Mouse (Mus musculus): ENCODE data around the gene Gm6525. TPM values are rescaled to one million over a fixed set of nuclear protein-coding genes. Genes with fewer than 3 reads are reported as not detected.

Gm6525 gene
- polyA plus RNA-seq, 1 experiment from 2014 or later = 1.5 TPM

- H3K4me1 ChIP-seq = peaks cover 12% of the 10 kb centered on the region; the same call in 1 of the 2 replicates
- peak overlapping the region; percentile 94 for H3K4me2 ChIP-seq
- no peaks in the 10 kb centered on the region for H3K27me3 ChIP-seq
- H3K9me3 ChIP-seq = no peaks in the 10 kb centered on the region
- H3K36me3 ChIP-seq (replicated peaks) = peaks cover 8% of the 10 kb centered on the region
- ATAC-seq (ENCODE audit: low FRiP score) = no peak
- 13% methylated on average over 12 of the region's 12 CpGs for WGBS
- peak overlapping the region; percentile 52 for H3K4me3 ChIP-seq (replicated peaks)
- no peak overlapping the region for H3K9ac ChIP-seq
- no peak overlapping the region for H3K27ac ChIP-seq
Observed at GRCm38 (mm10) chr3:84154721-84155141, 19.2 kb upstream of the Gm6525 start.

GRCm38 (mm10) chr3:84155146-84155545 lies 18.8 kb upstream of the Gm6525 start:
- Histone ChIP-seq H3K27me3 (no peaks in the 10 kb centered on the region), H3K4me1 (peaks cover 12% of the 10 kb centered on the region; the same call in 1 of the 2 replicates), H3K36me3 (replicated peaks) (peaks cover 13% of the 10 kb centered on the region), H3K9ac (peak overlapping the region; percentile 66), H3K27ac (no peak overlapping the region), H3K4me2 (peak overlapping the region; percentile 94), H3K9me3 (no peaks in the 10 kb centered on the region), H3K4me3 (replicated peaks) (peak overlapping the region; percentile 52)
- peak; percentile 25 for ATAC-seq (ENCODE audit: low FRiP score)
- WGBS = 0% methylated on average over 27 of the region's 27 CpGs

GRCm38 (mm10) chr3:84155558-84156006 lies 18.3 kb upstream of the Gm6525 start, which contains the start of gene Mnd1:
Gene Mnd1, minus strand, starts transcription at chr3:84155786.
- ATAC-seq (ENCODE audit: low FRiP score) = peak; percentile 99
- peak within 1 kb of the TSS; percentile 94 for H3K4me2 ChIP-seq
- H3K4me3 ChIP-seq (replicated peaks) = peak within 1 kb of the TSS; percentile 52
- peaks cover 14% of the 10 kb centered on the region for H3K36me3 ChIP-seq (replicated peaks)
- peaks cover 12% of the 10 kb centered on the region; the same call in 1 of the 2 replicates for H3K4me1 ChIP-seq
- H3K9ac ChIP-seq = peak within 1 kb of the TSS; percentile 66
- no peaks in the 10 kb centered on the region for H3K9me3 ChIP-seq
- no peaks in the 10 kb centered on the region for H3K27me3 ChIP-seq
- under 1% methylated on average over 29 of the region's 29 CpGs for WGBS
- no peak within 1 kb of the TSS for H3K27ac ChIP-seq

DNA sequence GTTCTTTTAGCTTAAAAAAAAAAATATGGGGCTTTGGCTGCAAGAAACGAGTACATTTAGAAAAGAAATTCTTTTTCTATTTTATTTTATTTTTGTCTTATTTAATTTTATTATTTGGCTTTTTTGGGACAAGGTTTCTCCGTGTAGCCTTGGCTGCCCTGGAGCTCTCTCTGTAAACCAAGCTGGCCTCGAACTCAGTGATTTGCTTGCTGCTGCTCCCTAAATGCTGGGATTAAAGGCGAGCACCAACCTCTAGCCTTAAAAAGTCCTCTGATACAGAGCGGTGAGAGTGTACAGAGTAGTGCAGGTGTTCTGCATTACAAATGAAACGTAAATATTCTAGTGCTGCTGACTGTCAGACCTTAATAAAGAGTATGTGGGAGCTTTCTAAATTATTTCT lies 17.8 kb upstream of the Gm6525 start:
- ATAC-seq (ENCODE audit: low FRiP score) = no peak
- Histone ChIP-seq H3K36me3 (replicated peaks) (peaks cover 14% of the 10 kb centered on the region), H3K4me2 (peak overlapping the region; percentile 94; the same call in 1 of the 2 replicates), H3K4me1 (peaks cover 12% of the 10 kb centered on the region; the same call in 1 of the 2 replicates), H3K4me3 (replicated peaks) (no peak overlapping the region), H3K9me3 (no peaks in the 10 kb centered on the region), H3K27me3 (no peaks in the 10 kb centered on the region), H3K27ac (no peak overlapping the region), H3K9ac (no peak overlapping the region)
- 56% methylated on average over 6 of the region's 6 CpGs for WGBS

DNA sequence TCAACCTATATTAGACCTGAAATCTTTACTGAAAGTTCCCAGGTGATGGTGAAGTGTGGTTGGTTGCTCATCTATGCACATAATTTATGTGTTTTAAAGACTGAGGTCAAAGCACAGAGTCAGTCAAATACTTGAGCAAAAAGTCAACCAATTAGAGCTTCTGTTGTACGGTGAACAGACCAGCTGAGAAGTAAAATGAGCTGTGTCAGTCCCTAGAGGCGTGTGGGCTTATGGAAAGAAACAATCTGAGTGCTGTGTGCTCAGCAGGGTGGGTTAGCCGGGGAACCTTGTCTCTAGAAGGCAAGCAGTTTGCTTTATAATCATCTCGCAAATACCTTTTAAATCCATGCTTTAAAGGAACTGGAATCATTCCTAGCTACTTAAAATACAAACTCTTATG lies 16.9 kb upstream of the Gm6525 start:
- no peak for ATAC-seq (ENCODE audit: low FRiP score)
- no peaks in the 10 kb centered on the region for H3K9me3 ChIP-seq
- H3K27me3 ChIP-seq = no peaks in the 10 kb centered on the region
- H3K36me3 ChIP-seq (replicated peaks) = peaks cover 22% of the 10 kb centered on the region
- WGBS = 56% methylated on average over 4 of the region's 4 CpGs
- H3K4me3 ChIP-seq (replicated peaks) = no peak overlapping the region
- no peak overlapping the region for H3K4me2 ChIP-seq
- H3K9ac ChIP-seq = no peak overlapping the region
- no peak overlapping the region for H3K27ac ChIP-seq
- peaks cover 12% of the 10 kb centered on the region; the same call in 1 of the 2 replicates for H3K4me1 ChIP-seq

GRCm38 (mm10) chr3:84157559-84158350 lies 16.1 kb upstream of the Gm6525 start:
- H3K36me3 ChIP-seq (replicated peaks) = peaks cover 22% of the 10 kb centered on the region
- H3K4me1 ChIP-seq = peaks cover 12% of the 10 kb centered on the region; the same call in 1 of the 2 replicates
- no peaks in the 10 kb centered on the region for H3K9me3 ChIP-seq
- WGBS = 87% methylated on average over 4 of the region's 4 CpGs
- ATAC-seq (ENCODE audit: low FRiP score) = no peak
- no peak overlapping the region for H3K4me3 ChIP-seq (replicated peaks)
- no peak overlapping the region for H3K9ac ChIP-seq
- H3K27ac ChIP-seq = no peak overlapping the region
- H3K4me2 ChIP-seq = no peak overlapping the region
- H3K27me3 ChIP-seq = no peaks in the 10 kb centered on the region

DNA sequence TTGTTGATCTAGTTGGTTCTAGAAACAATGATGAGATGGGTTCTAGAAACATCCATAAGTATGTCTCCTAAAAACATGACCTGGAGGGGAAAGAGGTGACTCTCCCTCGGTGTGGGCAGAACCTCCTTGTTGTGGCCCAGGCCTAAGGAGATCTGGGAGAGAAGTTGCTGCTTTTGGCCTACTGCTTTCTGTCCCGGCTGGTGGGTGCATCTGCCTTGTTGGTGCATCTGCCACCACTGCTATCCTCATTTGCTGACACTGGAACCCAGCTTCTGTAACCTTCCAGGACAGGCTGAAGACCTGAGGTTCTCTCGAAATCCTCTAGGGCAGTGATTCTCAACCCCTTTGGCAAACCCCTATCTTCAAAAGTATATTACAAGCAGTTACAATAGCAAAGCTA lies 8.5 kb upstream of the Gm6525 start:
- 96% methylated on average over 3 of the region's 3 CpGs for WGBS
- Histone ChIP-seq H3K9me3 (no peaks in the 10 kb centered on the region), H3K4me2 (no peak overlapping the region), H3K27ac (no peak overlapping the region), H3K4me1 (no peaks in the 10 kb centered on the region), H3K4me3 (replicated peaks) (no peak overlapping the region), H3K36me3 (replicated peaks) (peaks cover 53% of the 10 kb centered on the region), H3K27me3 (no peaks in the 10 kb centered on the region), H3K9ac (no peak overlapping the region)
- no peak for ATAC-seq (ENCODE audit: low FRiP score)

- H3K9ac ChIP-seq = no peak overlapping the region
- ATAC-seq (ENCODE audit: low FRiP score) = no peak
- H3K36me3 ChIP-seq (replicated peaks) = peaks cover 60% of the 10 kb centered on the region
- H3K4me2 ChIP-seq = no peak overlapping the region
- no peaks in the 10 kb centered on the region for H3K27me3 ChIP-seq
- H3K4me1 ChIP-seq = no peaks in the 10 kb centered on the region
- H3K27ac ChIP-seq = no peak overlapping the region
- no peak overlapping the region for H3K4me3 ChIP-seq (replicated peaks)
- no peaks in the 10 kb centered on the region for H3K9me3 ChIP-seq
- 95% methylated on average over 5 of the region's 5 CpGs for WGBS
Observed at GRCm38 (mm10) chr3:84166073-84166472, 7.8 kb upstream of the Gm6525 start.

DNA sequence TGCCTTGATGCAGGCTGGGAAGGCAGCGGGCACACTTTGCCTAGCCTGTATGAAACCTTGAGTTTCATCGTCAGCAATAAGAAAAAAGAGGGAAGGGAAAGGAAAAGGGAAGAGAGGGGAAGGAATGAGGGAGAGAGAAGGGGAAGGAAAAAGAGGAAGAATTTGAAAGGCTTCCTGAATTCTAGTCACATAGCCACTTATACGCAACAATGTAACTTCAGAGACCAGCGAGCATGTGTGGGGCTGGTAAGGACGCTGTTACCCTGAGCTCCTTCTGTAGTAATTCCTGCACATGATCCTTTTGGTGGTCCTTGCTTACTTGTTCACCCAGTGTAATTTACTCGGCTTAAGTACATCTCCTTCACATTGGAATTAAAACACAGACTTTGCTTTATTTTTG lies 5.0 kb upstream of the Gm6525 start:
- 91% methylated on average over 6 of the region's 6 CpGs for WGBS
- no peaks in the 10 kb centered on the region for H3K9me3 ChIP-seq
- ATAC-seq (ENCODE audit: low FRiP score) = no peak
- no peak overlapping the region for H3K9ac ChIP-seq
- no peak overlapping the region for H3K4me2 ChIP-seq
- peaks cover 69% of the 10 kb centered on the region for H3K36me3 ChIP-seq (replicated peaks)
- H3K27ac ChIP-seq = no peak overlapping the region
- no peaks in the 10 kb centered on the region for H3K27me3 ChIP-seq
- H3K4me3 ChIP-seq (replicated peaks) = no peak overlapping the region
- no peaks in the 10 kb centered on the region; the same call in 1 of the 2 replicates for H3K4me1 ChIP-seq

DNA sequence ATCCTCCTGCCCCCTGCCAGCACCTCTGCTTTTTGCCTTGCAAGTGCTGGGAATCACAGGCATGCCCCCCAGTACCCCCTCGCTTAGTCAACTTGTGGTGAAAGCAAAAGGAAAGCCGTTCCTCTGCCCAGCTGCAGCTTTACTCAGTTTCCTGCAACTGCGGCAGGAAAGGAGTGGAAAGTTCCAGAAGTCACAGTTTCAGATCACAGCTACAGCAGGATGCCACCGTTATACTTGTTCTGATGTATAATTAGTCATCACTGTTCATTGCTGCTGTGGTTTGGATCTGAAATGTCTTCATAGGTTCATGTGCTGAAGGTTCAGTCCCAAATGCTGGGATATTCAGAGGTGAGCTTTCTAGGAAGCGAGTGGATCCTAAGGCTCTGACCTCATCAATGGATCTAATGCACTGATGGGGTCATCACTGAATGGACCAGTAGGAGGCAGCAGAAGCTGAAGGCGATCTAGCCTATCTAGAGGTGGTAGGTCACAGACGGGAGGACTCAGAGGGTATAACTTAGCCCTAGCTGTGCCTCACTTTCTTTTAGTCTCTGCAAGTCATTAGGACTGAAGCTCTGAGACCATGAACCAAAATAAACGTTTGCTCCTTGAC lies 4.4 kb upstream of the Gm6525 start:
- H3K4me3 ChIP-seq (replicated peaks) = no peak overlapping the region
- WGBS = 77% methylated on average over 8 of the region's 8 CpGs

DNA sequence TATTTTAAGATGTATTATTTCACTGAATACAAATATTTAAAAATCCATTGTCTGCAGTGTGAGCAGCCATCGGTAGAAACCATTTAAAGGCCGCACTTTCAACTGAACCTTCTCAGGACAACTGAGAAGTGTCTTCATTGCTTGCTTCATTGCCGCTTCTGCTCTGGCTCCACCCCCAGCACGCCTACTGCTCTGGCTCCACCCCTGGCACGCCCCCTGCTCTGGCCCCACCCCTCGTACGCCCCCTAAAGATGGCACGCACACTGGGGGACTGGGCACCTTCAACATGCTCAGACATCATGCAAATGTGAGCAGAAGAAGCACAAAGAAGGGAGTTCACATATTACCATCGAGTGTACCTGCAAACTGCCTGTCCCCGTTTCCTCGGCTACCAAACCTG lies 1.5 kb upstream of the Gm6525 start:
- WGBS = 58% methylated on average over 11 of the region's 11 CpGs
- Histone ChIP-seq H3K36me3 (replicated peaks) (peaks cover 48% of the 10 kb centered on the region), H3K9ac (no peak overlapping the region), H3K4me3 (replicated peaks) (no peak overlapping the region), H3K9me3 (no peaks in the 10 kb centered on the region), H3K4me1 (peaks cover 5% of the 10 kb centered on the region), H3K27ac (no peak overlapping the region), H3K27me3 (no peaks in the 10 kb centered on the region), H3K4me2 (no peak overlapping the region)
- ATAC-seq (ENCODE audit: low FRiP score) = 0 out of 2 replicates have a peak, but pooled peaks have one; percentile 57

More for the DNA sequence above, 4.4 kb upstream of the Gm6525 start:
- Histone ChIP-seq H3K9me3 (no peaks in the 10 kb centered on the region), H3K27me3 (no peaks in the 10 kb centered on the region), H3K27ac (no peak overlapping the region), H3K36me3 (replicated peaks) (peaks cover 64% of the 10 kb centered on the region), H3K4me1 (no peaks in the 10 kb centered on the region; the same call in 1 of the 2 replicates), H3K9ac (no peak overlapping the region), H3K4me2 (no peak overlapping the region)
- ATAC-seq (ENCODE audit: low FRiP score) = no peak
